Mouse (Mus musculus) cerebellum, adult 2 months (tissue): Measurements from ENCODE around the gene Eml6.

Experiments
- CTCF ChIP-seq: fragments of 200-500 bp; IDR thresholded peaks from 2 replicates; pipeline ENCODE4 v1.5.1; 2011; ENCODE audit warnings: low read depth, mild to moderate bottlenecking, control low read depth, low read length, moderate library complexity, borderline replicate concordance; ENCODE audit not compliant: insufficient read depth
- POLR2A ChIP-seq: fragments of 200-500 bp; IDR thresholded peaks from 2 replicates; pipeline ENCODE4 v1.6.1; 2011; ENCODE audit warnings: low read length, control low read depth, borderline replicate concordance; ENCODE audit not compliant: insufficient read depth

GRCm38 (mm10) chr11:29694754-29695153 lies 331.1 kb downstream of the Eml6 start:
- TF ChIP-seq CTCF, result no peak
- no peak for TF ChIP-seq POLR2A
